Mouse (Mus musculus) liver, embryonic 15.5 days (tissue): Measurements from ENCODE around the gene Mdh1b. TPM values are rescaled to one million over a fixed set of nuclear protein-coding genes. Genes with fewer than 3 reads are reported as not detected.

ENCODE experiments used
- ATAC-seq: fragments of 200-750 bp; cut with Nextera tagmentation; 2 replicates; pipeline ENCODE4 v1.8.0; 2017; ENCODE audit warnings: moderate number of reproducible peaks, mild to moderate bottlenecking, moderate library complexity; ENCODE audit not compliant: insufficient read depth
- H3K27ac ChIP-seq: fragments of 300-500 bp; sonication (generic); replicated peaks from 2 replicates; pipeline ENCODE4 v1.5.1; 2015; ENCODE audit warnings: mild to moderate bottlenecking, inconsistent platforms
- H3K27me3 ChIP-seq: fragments of 300-500 bp; sonication (generic); 2 replicates; pipeline ENCODE4 v1.6.1; 2015; ENCODE audit warnings: mild to moderate bottlenecking, inconsistent platforms
- H3K36me3 ChIP-seq: fragments of 300-500 bp; sonication (generic); replicated peaks from 2 replicates; pipeline ENCODE4 v1.6.1; 2015; ENCODE audit warnings: moderate library complexity, mild to moderate bottlenecking, inconsistent platforms
- H3K4me1 ChIP-seq: fragments of 300-500 bp; sonication (generic); replicated peaks from 2 replicates; pipeline ENCODE4 v1.6.1; 2015; ENCODE audit warnings: inconsistent platforms
- H3K4me2 ChIP-seq: fragments of 300-500 bp; sonication (generic); 2 replicates; pipeline ENCODE4 v1.6.1; 2015; ENCODE audit warnings: moderate library complexity, mild to moderate bottlenecking, inconsistent platforms
- H3K4me3 ChIP-seq: fragments of 300-500 bp; sonication (generic); replicated peaks from 2 replicates; pipeline ENCODE4 v1.5.1; 2015; ENCODE audit warnings: mild to moderate bottlenecking, inconsistent platforms
- H3K9ac ChIP-seq: fragments of 300-500 bp; sonication (generic); 2 replicates; pipeline ENCODE4 v1.6.1; 2015; ENCODE audit warnings: moderate library complexity, mild to moderate bottlenecking, inconsistent platforms
- H3K9me3 ChIP-seq: fragments of 300-500 bp; sonication (generic); replicated peaks from 2 replicates; pipeline ENCODE4 v1.6.1; 2016; ENCODE audit warnings: inconsistent platforms
- WGBS: fragments of 180-500 bp; shearing (Covaris S2); methylation state at CpG from one replicate; pipeline ENCODE4 v1.1.7; 2015; ENCODE audit warnings: mixed read lengths; ENCODE audit not compliant: insufficient replicate concordance; 5-methylcytosine and 5-hydroxymethylcytosine counted together
- polyA plus RNA-seq: library from polyadenylated mRNA; unstranded; fragments of >200 nt; fragmentation: Nextera tagmentation; extraction: Ambion mirVana; gene quantifications from 2 replicates; pipeline ENCODE4 v1.2.1, GENCODE M21; 2015

Gene Mdh1b
- polyA plus RNA-seq, 1 experiment from 2014 or later, result not detected

DNA sequence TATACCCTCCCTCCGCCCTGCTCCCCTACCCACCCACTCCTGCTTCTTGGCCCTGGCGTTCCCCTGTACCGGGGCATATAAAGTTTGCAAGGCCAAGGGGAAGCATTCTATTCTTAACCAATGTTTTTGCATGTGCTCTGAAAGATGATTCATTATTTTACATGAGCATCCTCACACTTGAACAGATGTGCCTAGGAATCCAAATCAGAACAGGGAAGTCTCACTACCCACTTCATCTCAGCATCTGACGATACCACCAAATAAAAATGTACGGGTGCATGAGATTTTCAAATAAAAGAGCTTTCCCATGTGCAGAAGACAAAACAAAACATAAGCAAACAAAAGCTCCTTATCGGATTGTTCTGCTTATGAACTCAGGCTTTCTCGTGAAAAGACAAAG, 10.0 kb downstream of the Mdh1b start:
- Histone ChIP-seq H3K36me3 (no peaks in the 10 kb centered on the region), H3K4me1 (no peaks in the 10 kb centered on the region), H3K27me3 (no peaks in the 10 kb centered on the region), H3K4me3 (no peak overlapping the region), H3K9ac (no peak overlapping the region), H3K9me3 (no peaks in the 10 kb centered on the region), H3K4me2 (no peak overlapping the region), H3K27ac (no peak overlapping the region)
- ATAC-seq, result no peak
- 68% methylated on average over 7 of the region's 7 CpGs for WGBS

DNA sequence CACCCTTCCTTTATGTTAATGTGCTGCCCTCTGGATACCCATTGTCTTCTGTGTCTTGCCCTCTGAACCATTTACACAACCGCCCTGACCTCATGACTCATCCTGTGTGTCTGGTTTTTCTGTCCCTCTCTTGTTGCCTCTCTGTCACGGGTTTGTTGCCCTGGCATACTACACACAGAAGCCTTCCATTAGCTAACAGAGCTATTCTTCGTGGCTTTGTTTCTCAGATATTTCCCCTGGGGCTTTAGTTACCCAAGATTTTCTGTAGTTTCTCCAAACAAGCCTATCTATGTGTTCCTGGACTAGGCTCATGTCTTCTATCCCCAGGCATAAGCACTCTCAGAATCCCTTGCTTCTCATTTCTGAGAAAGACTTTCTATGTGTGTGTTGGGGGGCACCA, 21.2 kb downstream of the Mdh1b start:
- Histone ChIP-seq H3K9me3 (no peaks in the 10 kb centered on the region), H3K36me3 (no peaks in the 10 kb centered on the region), H3K27ac (no peak overlapping the region), H3K4me3 (no peak overlapping the region), H3K27me3 (no peaks in the 10 kb centered on the region), H3K9ac (no peak overlapping the region), H3K4me1 (no peaks in the 10 kb centered on the region), H3K4me2 (no peak overlapping the region)
- 46% methylated on average over 3 of the region's 3 CpGs for WGBS
- no peak for ATAC-seq

DNA sequence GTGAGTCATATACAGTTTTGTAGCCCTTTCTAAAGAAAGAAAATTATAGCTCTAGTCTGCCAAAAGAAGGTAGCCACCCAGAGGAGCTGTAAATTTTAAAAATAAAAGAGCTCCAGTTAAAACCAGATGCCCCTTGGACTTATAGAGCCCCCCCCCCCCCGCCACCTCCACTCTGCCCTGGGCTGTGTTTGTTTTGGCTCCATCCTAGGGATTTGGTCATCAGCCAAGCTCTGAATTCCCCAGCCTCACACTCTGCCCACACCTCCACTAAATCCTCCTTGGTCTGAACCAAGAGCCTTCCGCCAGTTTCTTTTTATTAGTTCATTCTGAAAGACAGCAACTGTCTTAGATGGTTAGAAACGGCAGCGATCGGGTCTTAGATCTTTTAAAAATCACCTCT, 24.4 kb downstream of the Mdh1b start:
- Histone ChIP-seq H3K36me3 (no peaks in the 10 kb centered on the region), H3K9ac (no peak overlapping the region), H3K4me1 (no peaks in the 10 kb centered on the region), H3K4me3 (no peak overlapping the region), H3K27ac (no peak overlapping the region), H3K4me2 (no peak overlapping the region), H3K27me3 (no peaks in the 10 kb centered on the region), H3K9me3 (no peaks in the 10 kb centered on the region)
- peak; percentile 60; the same call in 1 of the 2 replicates for ATAC-seq
- WGBS, result 62% methylated on average over 5 of the region's 5 CpGs

DNA sequence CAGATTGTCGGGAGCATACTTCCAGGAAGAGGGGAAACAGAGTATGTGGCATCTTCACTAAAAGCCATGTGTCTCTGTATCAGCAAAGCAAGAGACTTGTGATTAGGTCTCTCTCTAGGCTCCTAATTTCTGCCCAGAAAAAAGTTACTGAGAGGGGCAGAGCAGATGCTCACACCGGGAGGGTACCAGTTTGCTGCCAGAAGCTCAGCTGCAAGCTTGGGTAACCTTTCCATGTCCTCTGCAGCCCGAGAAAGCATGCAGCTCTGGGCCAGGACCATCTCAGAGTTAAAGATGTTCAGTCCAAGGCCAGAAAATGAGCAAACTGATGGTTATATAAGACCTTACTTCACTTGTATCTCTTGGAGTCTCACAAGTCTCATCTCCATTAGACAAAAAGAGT, 33.3 kb downstream of the Mdh1b start:
- Histone ChIP-seq H3K9ac (no peak overlapping the region), H3K4me3 (no peak overlapping the region), H3K27ac (no peak overlapping the region), H3K4me2 (no peak overlapping the region), H3K4me1 (no peaks in the 10 kb centered on the region), H3K36me3 (no peaks in the 10 kb centered on the region), H3K27me3 (no peaks in the 10 kb centered on the region), H3K9me3 (no peaks in the 10 kb centered on the region)
- no peak for ATAC-seq
- WGBS, result 53% methylated on average over 3 of the region's 3 CpGs

DNA sequence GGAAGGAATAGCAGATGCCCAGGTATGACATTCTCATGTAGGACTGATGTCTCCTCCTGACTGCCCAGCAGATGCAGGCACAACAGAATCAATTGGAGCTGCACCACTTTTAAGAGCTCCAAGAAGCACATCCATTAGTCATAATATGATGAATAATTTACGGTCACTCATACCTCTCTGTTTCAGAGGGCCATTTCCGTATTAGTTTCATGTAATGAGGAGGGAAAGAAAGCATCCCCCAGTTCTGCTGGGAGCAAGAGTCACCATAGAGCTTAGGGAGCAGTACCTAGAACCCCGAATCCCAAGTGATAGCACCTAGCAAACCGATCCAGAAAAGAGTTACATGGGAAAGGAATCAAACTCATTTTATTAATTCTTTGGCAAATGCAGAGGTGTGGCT, 43.3 kb downstream of the Mdh1b start, which contains the start of gene Dytn:
Dytn (minus strand) TSS at position 101 of the 400 bp plus-strand sequence.
- H3K9me3 ChIP-seq, result no peaks in the 10 kb centered on the region
- H3K27ac ChIP-seq, result no peak within 1 kb of the TSS
- H3K27me3 ChIP-seq, result no peaks in the 10 kb centered on the region
- no peak within 1 kb of the TSS for H3K9ac ChIP-seq
- 61% methylated on average over 4 of the region's 4 CpGs for WGBS
- H3K4me3 ChIP-seq, result no peak within 1 kb of the TSS
- no peaks in the 10 kb centered on the region for H3K4me1 ChIP-seq
- no peaks in the 10 kb centered on the region for H3K36me3 ChIP-seq
- no peak for ATAC-seq
- H3K4me2 ChIP-seq, result no peak within 1 kb of the TSS

DNA sequence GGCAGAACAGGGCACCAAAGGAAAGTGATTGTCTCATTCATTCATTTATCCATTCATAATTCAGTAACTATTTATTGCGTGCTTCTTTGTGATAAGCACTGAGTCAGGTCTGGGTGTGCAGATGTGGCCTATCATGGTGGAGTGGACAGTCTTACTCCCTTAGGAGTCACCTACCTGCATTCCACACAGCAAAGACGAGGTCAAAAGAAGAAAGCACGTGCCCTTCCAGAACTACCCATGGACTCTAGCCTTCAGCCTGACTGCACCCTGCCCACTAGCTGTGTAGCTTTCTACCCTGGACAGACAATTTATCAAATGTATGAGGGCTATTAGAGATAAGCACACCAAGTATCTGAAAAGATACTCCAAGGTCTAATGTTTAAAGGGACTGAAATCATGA, 54.1 kb downstream of the Mdh1b start:
- WGBS, result 68% methylated on average over 3 of the region's 3 CpGs
- Histone ChIP-seq H3K9ac (no peak overlapping the region), H3K4me1 (no peaks in the 10 kb centered on the region), H3K4me2 (no peak overlapping the region), H3K9me3 (no peaks in the 10 kb centered on the region), H3K27ac (no peak overlapping the region), H3K36me3 (no peaks in the 10 kb centered on the region), H3K27me3 (no peaks in the 10 kb centered on the region), H3K4me3 (no peak overlapping the region)
- ATAC-seq, result no peak

DNA sequence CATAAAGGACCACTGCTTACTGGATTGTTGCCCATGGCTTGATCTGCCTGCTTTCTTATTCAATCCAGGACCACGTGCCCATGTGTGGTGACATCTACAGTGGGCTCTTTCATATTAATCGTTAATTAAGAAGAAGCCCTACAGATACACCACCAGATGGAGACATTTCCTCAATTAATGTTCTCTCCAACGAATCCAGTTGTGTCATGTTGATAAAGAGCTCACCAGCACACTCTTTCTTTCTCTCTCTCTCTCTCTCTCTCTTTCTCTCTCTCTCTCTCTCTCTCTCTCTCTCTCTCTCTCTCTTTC, 61.3 kb downstream of the Mdh1b start:
- Histone ChIP-seq H3K4me2 (no peak overlapping the region), H3K9ac (no peak overlapping the region), H3K9me3 (no peaks in the 10 kb centered on the region), H3K4me3 (no peak overlapping the region), H3K4me1 (no peaks in the 10 kb centered on the region), H3K27me3 (no peaks in the 10 kb centered on the region), H3K36me3 (no peaks in the 10 kb centered on the region), H3K27ac (no peak overlapping the region)
- no peak for ATAC-seq
- 3% methylated on average over 3 of the region's 3 CpGs for WGBS

DNA sequence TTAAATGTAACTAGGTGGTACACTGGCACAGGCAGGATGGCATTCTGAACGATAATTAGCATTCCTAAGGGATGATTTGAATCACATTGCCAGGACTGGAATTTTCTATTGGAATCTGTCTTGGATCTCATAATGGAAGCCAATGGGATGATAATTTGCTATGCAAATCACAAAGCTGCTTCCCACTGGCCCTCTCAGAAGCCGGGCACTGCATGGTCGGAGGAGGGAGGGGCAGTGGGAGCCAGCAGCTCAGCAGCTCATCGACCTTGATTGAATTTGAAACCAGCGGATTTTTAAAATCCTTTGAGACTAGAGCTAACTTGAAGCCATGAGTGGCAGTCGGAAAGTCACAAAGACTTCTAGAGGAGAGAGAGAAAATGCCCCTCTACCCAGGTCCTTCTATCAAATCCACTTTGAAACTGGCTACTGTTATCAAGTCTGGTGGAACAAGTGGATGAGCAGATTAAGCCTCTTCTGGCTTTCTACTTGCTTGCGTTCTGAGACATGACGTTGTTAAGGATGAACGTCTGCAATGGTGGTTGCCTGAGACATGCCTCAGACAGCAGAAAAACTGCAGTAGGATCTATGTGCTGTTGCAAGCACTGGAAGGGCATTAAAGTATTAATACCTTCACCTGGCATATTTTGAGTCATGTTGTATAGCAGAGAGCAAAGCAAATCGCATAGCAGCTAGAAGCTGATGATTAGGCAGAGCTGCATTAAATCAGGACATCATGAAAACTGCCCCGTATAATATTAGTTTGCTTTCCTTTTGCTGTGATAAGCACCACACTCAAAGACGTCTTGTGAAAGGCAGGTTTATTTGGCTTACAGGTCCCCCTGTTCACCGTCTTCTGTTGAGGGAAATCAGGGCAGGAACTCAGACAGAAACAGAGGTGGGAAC, 61.9 kb downstream of the Mdh1b start:
- H3K4me2 ChIP-seq, result no peak overlapping the region
- H3K27ac ChIP-seq, result no peak overlapping the region

DNA sequence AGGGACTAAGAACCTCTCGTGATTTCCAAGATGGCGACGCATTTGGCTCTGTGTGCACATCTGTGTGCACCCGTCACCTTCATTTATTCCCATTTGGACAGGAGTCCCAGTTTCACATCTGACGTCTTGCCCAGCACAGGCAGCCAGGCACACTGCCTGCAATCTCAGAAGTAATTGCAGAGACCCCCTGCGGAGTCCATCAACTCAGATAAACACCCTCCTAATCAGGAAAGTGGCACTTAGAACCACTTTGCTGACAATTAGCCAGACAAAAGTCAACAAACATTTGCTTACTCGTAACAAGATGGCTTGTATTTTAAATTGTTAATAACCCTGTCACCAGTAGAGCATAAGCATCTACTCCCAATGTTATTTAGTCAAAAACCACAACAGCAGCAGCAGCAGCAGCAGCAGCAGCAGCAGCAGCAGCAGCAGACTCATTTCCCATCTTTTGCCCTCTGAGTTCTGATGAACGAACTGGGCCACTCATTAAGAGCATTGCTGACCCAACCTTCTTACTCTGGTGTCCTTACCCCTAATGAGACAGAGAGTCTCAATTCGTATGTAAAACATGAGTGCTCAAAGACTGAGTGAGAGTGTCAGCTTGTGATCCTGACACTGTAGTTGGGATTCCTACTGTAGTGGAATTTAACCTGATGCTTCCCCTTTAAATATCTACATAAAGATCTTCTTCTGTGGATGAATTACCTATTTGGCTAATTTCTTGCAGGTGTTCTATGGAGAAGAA, 62.7 kb downstream of the Mdh1b start:
- Histone ChIP-seq H3K4me2 (no peak overlapping the region), H3K36me3 (no peaks in the 10 kb centered on the region), H3K9me3 (no peaks in the 10 kb centered on the region), H3K9ac (no peak overlapping the region), H3K27me3 (no peaks in the 10 kb centered on the region), H3K27ac (no peak overlapping the region), H3K4me1 (no peaks in the 10 kb centered on the region), H3K4me3 (no peak overlapping the region)
- no peak for ATAC-seq
- WGBS, result 36% methylated on average over 9 of the region's 9 CpGs

More for the DNA sequence above, 61.9 kb downstream of the Mdh1b start:
- Histone ChIP-seq H3K9ac (no peak overlapping the region), H3K9me3 (no peaks in the 10 kb centered on the region), H3K4me1 (no peaks in the 10 kb centered on the region), H3K27me3 (no peaks in the 10 kb centered on the region), H3K36me3 (no peaks in the 10 kb centered on the region), H3K4me3 (no peak overlapping the region)
- ATAC-seq, result no peak
- 24% methylated on average over 13 of the region's 13 CpGs for WGBS

DNA sequence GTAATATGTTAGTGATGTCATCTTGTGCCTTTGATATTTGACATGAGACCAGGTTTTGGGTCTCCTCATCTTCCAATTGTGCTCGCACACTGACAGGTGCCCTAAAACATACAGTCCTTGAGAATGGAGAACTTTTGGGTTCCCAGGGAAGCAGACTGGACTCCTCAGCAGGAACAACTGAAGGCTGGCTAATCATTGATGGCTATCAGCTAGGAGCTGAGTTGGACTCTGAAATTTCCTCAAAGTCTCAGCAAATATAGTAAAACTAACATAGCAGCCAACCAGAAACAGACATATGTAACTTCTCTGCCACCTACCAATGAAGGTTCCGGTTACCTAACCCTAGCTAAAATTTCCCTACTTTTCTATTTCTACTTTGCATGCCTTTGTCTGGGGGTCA, 64.0 kb downstream of the Mdh1b start:
- no peaks in the 10 kb centered on the region for H3K9me3 ChIP-seq
- no peak for ATAC-seq
- WGBS, result 67% methylated on average over 2 of the region's 2 CpGs

DNA sequence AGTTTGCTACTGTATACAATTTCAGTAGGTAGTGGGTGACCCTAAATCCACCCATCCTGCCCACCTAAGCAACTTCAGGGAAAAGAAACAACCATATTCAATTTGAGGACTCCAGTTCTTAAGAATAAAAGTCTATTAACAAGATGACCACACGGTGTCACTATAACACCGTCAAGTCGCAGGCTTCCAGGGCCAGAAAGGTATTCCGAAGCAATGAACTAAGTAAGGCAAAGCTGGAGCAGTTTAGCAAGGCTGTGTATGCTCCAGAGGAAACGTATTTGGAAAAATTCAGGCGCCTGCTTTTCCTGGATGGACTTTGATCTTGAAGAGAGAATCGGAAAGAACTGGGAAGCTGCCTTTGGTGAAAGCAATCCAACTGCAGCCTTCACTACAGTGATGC, 70.5 kb downstream of the Mdh1b start:
- Histone ChIP-seq H3K4me3 (no peak overlapping the region), H3K9me3 (no peaks in the 10 kb centered on the region), H3K9ac (no peak overlapping the region), H3K27me3 (no peaks in the 10 kb centered on the region), H3K4me2 (no peak overlapping the region), H3K36me3 (no peaks in the 10 kb centered on the region), H3K4me1 (no peaks in the 10 kb centered on the region), H3K27ac (no peak overlapping the region)
- under 1% methylated on average over 7 of the region's 7 CpGs for WGBS
- ATAC-seq, result no peak

More for the DNA sequence above, 64.0 kb downstream of the Mdh1b start:
- no peak overlapping the region for H3K4me3 ChIP-seq
- H3K4me2 ChIP-seq, result no peak overlapping the region
- no peaks in the 10 kb centered on the region for H3K27me3 ChIP-seq
- H3K27ac ChIP-seq, result no peak overlapping the region
- H3K9ac ChIP-seq, result no peak overlapping the region
- H3K4me1 ChIP-seq, result no peaks in the 10 kb centered on the region
- no peaks in the 10 kb centered on the region for H3K36me3 ChIP-seq
